Mouse (Mus musculus) E14TG2a.4 (cell line): Measurements from ENCODE around the gene Nav1.

Experiments
- CTCF ChIP-seq: conservative IDR thresholded peaks from 2 replicates; pipeline ENCODE4 v1.5.1; 2014; ENCODE audit warnings: low read length
- POU5F1 ChIP-seq: IDR thresholded peaks from 2 replicates; pipeline ENCODE4 v1.6.1; 2014; ENCODE audit warnings: low read length, borderline replicate concordance

DNA sequence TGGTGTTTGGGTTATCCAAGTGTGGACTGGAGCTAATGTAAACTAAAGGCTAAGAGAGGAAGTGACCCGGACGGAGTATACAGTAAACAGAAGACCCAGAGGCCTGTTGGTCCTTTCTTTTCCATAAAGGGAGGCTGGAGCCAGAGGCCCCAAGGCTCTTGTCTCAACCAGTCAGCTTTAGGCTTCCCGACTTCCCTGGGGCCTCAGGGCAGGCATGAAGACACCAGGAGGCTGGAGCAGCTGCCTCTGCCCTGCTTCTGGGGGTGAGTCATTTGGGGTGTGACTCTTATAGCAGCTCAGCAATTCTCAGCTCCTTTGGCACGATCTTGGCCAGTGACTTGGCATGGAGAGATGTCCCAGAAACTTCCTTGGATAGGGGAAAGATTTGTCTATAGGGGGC lies 71.8 kb downstream of the Nav1 start:
- TF ChIP-seq CTCF (no peak), POU5F1 (no peak)
